Mouse (Mus musculus) CH12.LX (cell line): ENCODE results near the gene Lin28a. TPM values are rescaled to one million over a fixed set of nuclear protein-coding genes. Genes with fewer than 3 reads are reported as not detected.

Experiments used
- DNase-seq: peaks from one replicate; pipeline ENCODE4 v3.0.0-alpha.2; 2013; ENCODE audit errors: extremely low read depth
- H3K27ac ChIP-seq: 2 replicates; pipeline ENCODE4 v1.5.1; 2012; ENCODE audit warnings: low read depth, mild to moderate bottlenecking, control low read depth, moderate library complexity; ENCODE audit not compliant: insufficient read depth
- H3K27me3 ChIP-seq: replicated peaks from 2 replicates; pipeline ENCODE3; 2012; ENCODE audit warnings: inconsistent platforms
- H3K36me3 ChIP-seq, 2 experiments: replicated peaks in 1 of 2; 2 replicates each; pipeline versions ENCODE3 to v1.6.1; 2012; ENCODE audit warnings: inconsistent platforms in 1 of 2, low read length in 1 of 2, mild to moderate bottlenecking in 1 of 2, mixed read lengths in 1 of 2, moderate library complexity in 1 of 2; ENCODE audit not compliant: control insufficient read depth in 1 of 2, insufficient read depth in 1 of 2
- H3K4me1 ChIP-seq, 2 experiments: 2 replicates each; pipeline ENCODE4 v1.6.1; 2012; ENCODE audit warnings: inconsistent platforms in 1 of 2, moderate library complexity in 1 of 2; ENCODE audit not compliant: insufficient read depth in 2 of 2, control insufficient read depth in 1 of 2
- H3K4me2 ChIP-seq: 2 replicates; pipeline ENCODE4 v1.6.1; 2012; ENCODE audit warnings: low read depth, mild to moderate bottlenecking, control low read depth; ENCODE audit not compliant: poor library complexity, insufficient read depth, severe bottlenecking
- H3K4me3 ChIP-seq, 3 experiments: fragments of 150-350 bp in 1 of 3; sonication (generic) in 1 of 3; replicated peaks in 1 of 3; 2 replicates each; pipeline versions ENCODE3 to v1.5.1; 2011 to 2012; ENCODE audit warnings: low read depth in 2 of 3, low read length in 2 of 3, mild to moderate bottlenecking in 2 of 3, moderate library complexity in 2 of 3, control low read depth in 1 of 3, improper control_type of control experiment in 1 of 3, inconsistent platforms in 1 of 3, mixed read lengths in 1 of 3; ENCODE audit not compliant: poor library complexity in 1 of 3
- H3K79me2 ChIP-seq: replicated peaks from 2 replicates; pipeline ENCODE4 v1.6.1; 2012; ENCODE audit warnings: mild to moderate bottlenecking, moderate library complexity; ENCODE audit not compliant: control insufficient read depth, poor library complexity, insufficient read depth, severe bottlenecking; ENCODE audit errors: extremely low read depth
- H3K9ac ChIP-seq: 2 replicates; pipeline ENCODE4 v1.6.1; 2012; ENCODE audit warnings: low read depth, mild to moderate bottlenecking, control low read depth, moderate library complexity; ENCODE audit not compliant: insufficient read depth
- H3K9me3 ChIP-seq: replicated peaks from 2 replicates; pipeline ENCODE3; 2012; ENCODE audit warnings: low read length, inconsistent platforms, mixed read lengths
- E2F4 ChIP-seq: IDR thresholded peaks from 2 replicates; pipeline ENCODE4 v1.6.1; 2011; ENCODE audit warnings: low read depth, low read length, improper control_type of control experiment; ENCODE audit not compliant: insufficient replicate concordance
- ETS1 ChIP-seq: conservative IDR thresholded peaks from 2 replicates; pipeline ENCODE4 v1.6.1; 2012; ENCODE audit warnings: low read depth, mild to moderate bottlenecking, inconsistent platforms, low read length, improper control_type of control experiment, moderate library complexity
- GABPA ChIP-seq: IDR thresholded peaks from 2 replicates; pipeline ENCODE4 v1.6.1; 2012; ENCODE audit warnings: low read depth, low read length, improper control_type of control experiment, inconsistent platforms; ENCODE audit not compliant: insufficient replicate concordance
- IRF4 ChIP-seq: IDR thresholded peaks from 2 replicates; pipeline ENCODE4 v1.6.1; 2014; ENCODE audit warnings: low read depth, mild to moderate bottlenecking, inconsistent platforms, low read length, improper control_type of control experiment
- JUN ChIP-seq: IDR thresholded peaks from 2 replicates; pipeline ENCODE4 v1.6.1; 2011; ENCODE audit warnings: low read depth, mild to moderate bottlenecking, low read length, improper control_type of control experiment, moderate library complexity; ENCODE audit not compliant: insufficient read depth
- JUND ChIP-seq: conservative IDR thresholded peaks from 2 replicates; pipeline ENCODE4 v1.6.1; 2011; ENCODE audit warnings: low read depth, low read length, improper control_type of control experiment
- MXI1 ChIP-seq: IDR thresholded peaks from 2 replicates; pipeline ENCODE4 v1.6.1; 2011; ENCODE audit warnings: mild to moderate bottlenecking, low read depth, low read length, improper control_type of control experiment
- POLR2A ChIP-seq: IDR thresholded peaks from 2 replicates; pipeline ENCODE4 v1.6.1; 2011; ENCODE audit warnings: low read depth, mild to moderate bottlenecking, improper control_type of control experiment, low read length
- RCOR1 ChIP-seq: conservative IDR thresholded peaks from 2 replicates; pipeline ENCODE4 v1.6.1; 2012; ENCODE audit warnings: low read depth, mild to moderate bottlenecking, inconsistent platforms, low read length, improper control_type of control experiment
- SIN3A ChIP-seq: IDR thresholded peaks from 2 replicates; pipeline ENCODE4 v1.6.1; 2012; ENCODE audit warnings: low read length, improper control_type of control experiment, inconsistent platforms
- ZC3H11A ChIP-seq: IDR thresholded peaks from 2 replicates; pipeline ENCODE4 v1.6.1; 2012; ENCODE audit warnings: low read depth, mild to moderate bottlenecking, inconsistent platforms, low read length, improper control_type of control experiment
- ZKSCAN1 ChIP-seq: IDR thresholded peaks from 2 replicates; pipeline ENCODE4 v1.6.1; 2012; ENCODE audit warnings: low read depth, inconsistent platforms, low read length, improper control_type of control experiment, borderline replicate concordance
- ZMIZ1 ChIP-seq: IDR thresholded peaks from 2 replicates; pipeline ENCODE4 v1.6.1; 2012; ENCODE audit warnings: low read depth, mild to moderate bottlenecking, inconsistent platforms, low read length, improper control_type of control experiment
- ZNF384 ChIP-seq: IDR thresholded peaks from 2 replicates; pipeline ENCODE4 v1.6.1; 2012; ENCODE audit warnings: low read depth, low read length, improper control_type of control experiment, inconsistent platforms
- dilution Hi-C: fragments of 300-500 bp; cut with MboI; formaldehyde crosslinking; loops from 2 replicates; pipeline ENCODE4 v1.14.3; 2020; ENCODE audit warnings: low sequenced_read_pairs; ENCODE audit not compliant: extremely low pct_unique_long_range_greater_than_20kb, extremely low pct_ligation_motif_present
- in situ Hi-C: fragments of 300-500 bp; cut with MboI; formaldehyde crosslinking; loops from 3 replicates; pipeline ENCODE4 v1.14.3; 2019; ENCODE audit warnings: low sequenced_read_pairs, low pct_ligation_motif_present, low pct_unique_long_range_greater_than_20kb, mixed read lengths
- polyA plus RNA-seq: library from polyadenylated mRNA; unstranded; fragments of >175 nt; gene quantifications from 2 replicates; pipeline ENCODE4 v1.2.1, GENCODE M21; 2012; ENCODE audit warnings: low read depth; ENCODE audit not compliant: insufficient read length
- total RNA-seq, 2 experiments: library from RNA; depleted of rRNA; stranded (reverse); fragments of 300-350 nt in 1 of 2; fragments of >200 nt in 1 of 2; gene quantifications; 2 replicates each; pipeline ENCODE4 v1.2.3; 2012 to 2014

Lin28a gene
- total and polyA plus RNA-seq, 3 experiments = 0.08 TPM; not detected in 2

GRCm38 (mm10) chr4:134002246-134002645 lies 16.4 kb downstream of the Lin28a start:
- no peak overlapping the region for H3K9ac ChIP-seq
- dilution Hi-C loops = no loop called here

GRCm38 (mm10) chr4:134001710-134002109 lies 16.9 kb downstream of the Lin28a start:
- no peak overlapping the region for H3K9ac ChIP-seq
- H3K4me1 ChIP-seq = peaks cover 0 to 22% of the 10 kb centered on the region in 2 experiments
- H3K36me3 ChIP-seq = peaks cover 9 to 19% of the 10 kb centered on the region in 2 experiments
- dilution Hi-C loops = no loop called here
- H3K4me2 ChIP-seq = no peak overlapping the region
- no peaks in the 10 kb centered on the region for H3K9me3 ChIP-seq
- no peak overlapping the region for H3K4me3 ChIP-seq
- TF ChIP-seq ZKSCAN1 (no peak), JUN (no peak), POLR2A (no peak)
- TF ChIP-seq, all 38 proteins: peak for 0
- in situ Hi-C loops = no loop called here
- H3K27me3 ChIP-seq = peaks cover 11% of the 10 kb centered on the region
- peaks cover 14% of the 10 kb centered on the region for H3K79me2 ChIP-seq
- H3K27ac ChIP-seq = no peak overlapping the region
- no peak for DNase-seq

More at GRCm38 (mm10) chr4:134002246-134002645, 16.4 kb downstream of the Lin28a start:
- TF ChIP-seq ZMIZ1 (no peak), ETS1 (no peak), ZC3H11A (no peak), JUND (no peak), E2F4 (no peak), IRF4 (no peak), SIN3A (no peak), ZNF384 (no peak), MXI1 (no peak), GABPA (no peak), RCOR1 (no peak)
- H3K4me2 ChIP-seq = no peak overlapping the region
- peaks cover 14% of the 10 kb centered on the region for H3K79me2 ChIP-seq
- peaks cover 11% of the 10 kb centered on the region for H3K27me3 ChIP-seq
- H3K4me3 ChIP-seq = no peak overlapping the region
- in situ Hi-C loops = no loop called here
- H3K4me1 ChIP-seq = peaks cover 0 to 22% of the 10 kb centered on the region in 2 experiments
- H3K9me3 ChIP-seq = no peaks in the 10 kb centered on the region
- no peak for DNase-seq
- no peak overlapping the region for H3K27ac ChIP-seq
- H3K36me3 ChIP-seq = peaks cover 5 to 14% of the 10 kb centered on the region in 2 experiments
